Mouse (Mus musculus) MEL (cell line): ENCODE measurements around the gene Ly6g6c.

Experiments
- CHD2 ChIP-seq: IDR thresholded peaks from 2 replicates; pipeline ENCODE4 v1.6.1; 2011; ENCODE audit warnings: low read length, improper control_type of control experiment
- CTCF ChIP-seq, 3 experiments: IDR thresholded peaks in 2 of 3; conservative IDR thresholded peaks in 1 of 3; 2 replicates each; pipeline ENCODE4 v1.5.1; 2011 to 2012; ENCODE audit warnings: low read length in 3 of 3, low read depth in 2 of 3, mild to moderate bottlenecking in 2 of 3, improper control_type of control experiment in 1 of 3, inconsistent platforms in 1 of 3, mixed read lengths in 1 of 3, moderate library complexity in 1 of 3; ENCODE audit not compliant: control insufficient read depth in 1 of 3, insufficient read depth in 1 of 3, poor library complexity in 1 of 3, severe bottlenecking in 1 of 3
- ELF1 ChIP-seq: IDR thresholded peaks from 2 replicates; pipeline ENCODE4 v1.6.1; 2014; ENCODE audit warnings: low read depth, mild to moderate bottlenecking, inconsistent platforms, low read length, improper control_type of control experiment, moderate library complexity
- GATA1 ChIP-seq: IDR thresholded peaks from 2 replicates; pipeline ENCODE4 v1.6.1; 2011; ENCODE audit warnings: low read depth, low read length, improper control_type of control experiment
- NELFE ChIP-seq: IDR thresholded peaks from 2 replicates; pipeline ENCODE4 v1.6.1; 2011; ENCODE audit warnings: low read depth, low read length, improper control_type of control experiment
- POLR2A ChIP-seq, 2 experiments: IDR thresholded peaks; 2 replicates each; pipeline ENCODE4 v1.6.1; 2011 to 2012; ENCODE audit warnings: low read length in 2 of 2, mild to moderate bottlenecking in 2 of 2, control low read depth in 1 of 2, improper control_type of control experiment in 1 of 2, low read depth in 1 of 2, moderate library complexity in 1 of 2; ENCODE audit not compliant: control insufficient read depth in 1 of 2, insufficient read depth in 1 of 2, poor library complexity in 1 of 2
- POLR2AphosphoS5 ChIP-seq: IDR thresholded peaks from 2 replicates; pipeline ENCODE4 v1.6.1; 2012; ENCODE audit warnings: low read depth, borderline replicate concordance, mild to moderate bottlenecking, inconsistent platforms, low read length, moderate library complexity, mixed read lengths
- RCOR1 ChIP-seq: IDR thresholded peaks from 2 replicates; pipeline ENCODE4 v1.6.1; 2012; ENCODE audit warnings: low read depth, mild to moderate bottlenecking, inconsistent platforms, low read length, improper control_type of control experiment
- USF1 ChIP-seq: IDR thresholded peaks from 2 replicates; pipeline ENCODE4 v1.6.1; 2014; ENCODE audit warnings: low read depth, mild to moderate bottlenecking, inconsistent platforms, low read length, improper control_type of control experiment, moderate library complexity

DNA sequence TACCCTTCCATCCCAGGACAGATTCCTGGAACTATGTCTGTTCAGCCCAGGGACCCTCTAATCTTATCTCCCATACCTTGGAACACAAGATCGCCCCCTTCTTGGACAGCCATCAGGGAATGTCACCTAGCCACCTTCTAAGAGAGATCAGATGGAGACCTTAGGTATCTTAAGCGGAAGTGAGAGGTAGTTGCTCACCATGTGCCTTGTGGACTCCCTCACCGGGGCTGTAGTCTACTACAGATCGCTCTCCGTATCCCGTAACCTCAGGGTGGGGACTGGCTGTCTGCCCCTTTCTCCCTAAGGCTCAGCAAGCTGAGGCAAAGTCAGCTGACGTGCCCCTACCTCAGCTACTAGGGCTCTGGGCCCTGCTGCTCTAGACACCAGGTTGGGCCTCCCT, 38.9 kb downstream of the Ly6g6c start:
- TF ChIP-seq POLR2A (IDR thresholded peaks at IDR 0.05; ENCODE audit: control insufficient read depth in 1 of 2, insufficient read depth in 1 of 2, low read depth in 1 of 2, low read length in 2 of 2, poor library complexity in 1 of 2) (no peak; a peak in 1 of 4 replicates), CTCF (IDR thresholded peaks at IDR 0.05 in 2 of 3, conservative IDR thresholded peaks at IDR 0.05 in 1 of 3; ENCODE audit: control insufficient read depth in 1 of 3, insufficient read depth in 1 of 3, low read depth in 2 of 3, low read length in 3 of 3, poor library complexity in 1 of 3, severe bottlenecking in 1 of 3) (no peak), NELFE (no peak), RCOR1 (no peak), ELF1 (no peak), POLR2AphosphoS5 (no peak), GATA1 (no peak), CHD2 (no peak), USF1 (no peak)
